Mouse (Mus musculus): Measurements from ENCODE around the gene 9030612E09Rik.

9030612E09Rik gene

DNA sequence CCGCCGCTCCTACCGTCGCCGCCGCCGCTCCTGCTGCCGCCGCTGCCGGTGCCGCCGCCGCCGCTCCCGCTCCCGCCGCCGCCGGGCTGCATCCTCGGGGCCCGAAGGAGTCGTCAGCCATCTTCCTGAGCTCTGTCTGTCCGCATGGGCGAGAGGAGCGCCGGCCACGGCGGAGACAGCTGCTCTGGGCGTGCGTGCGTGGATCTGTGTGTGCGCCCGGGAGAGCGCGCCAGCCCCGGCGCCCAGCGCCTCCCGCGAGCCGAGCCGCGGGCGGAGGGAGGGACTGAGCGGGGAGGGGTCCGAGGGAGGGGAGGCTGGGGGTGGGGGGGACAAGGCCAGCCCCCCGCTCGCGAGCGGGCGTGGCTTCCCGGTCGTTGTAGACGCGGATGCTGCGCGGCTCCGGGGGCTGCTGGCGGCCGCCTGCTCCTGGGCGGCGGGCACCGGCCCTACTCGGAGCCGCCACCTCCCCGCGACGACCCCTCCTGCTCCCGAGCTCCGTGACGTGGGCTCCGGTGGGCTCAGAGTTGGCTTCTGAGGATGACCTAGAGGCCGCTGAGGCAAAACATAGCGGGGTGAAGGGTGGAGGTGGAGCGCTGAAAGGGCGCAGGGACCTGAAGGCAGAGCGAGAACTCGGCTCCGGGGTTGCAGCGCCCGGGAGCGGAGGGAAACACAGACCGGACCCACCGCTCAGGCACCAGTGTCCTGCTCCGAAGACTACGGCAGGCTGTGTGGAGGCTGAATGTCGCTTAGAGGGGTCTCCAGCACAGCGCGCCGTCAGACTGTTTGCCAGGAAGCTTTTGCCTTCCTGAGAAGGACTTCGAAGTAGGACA is at the start of gene 9030612E09Rik, which contains the start of gene Sobp:
TSS of gene 9030612E09Rik (plus strand) at position 379 of the 830 bp plus-strand sequence.
TSS of gene Sobp (minus strand) at position 205 of the 830 bp plus-strand sequence.
- peak; percentile 9 for DNase-seq (ENCODE audit: low read depth, low spot score)

GRCm38 (mm10) chr10:43128750-43129149 is 45.8 kb upstream of the 9030612E09Rik start:
- DNase-seq (ENCODE audit: low read depth, low spot score), result no peak

- DNase-seq (ENCODE audit: low read depth, low spot score), result no peak
These were observed 40.5 kb upstream of the 9030612E09Rik start for GRCm38 (mm10) chr10:43134027-43134426.

GRCm38 (mm10) chr10:43143173-43143572 is 31.3 kb upstream of the 9030612E09Rik start:
- no peak for DNase-seq (ENCODE audit: low read depth, low spot score)

DNA sequence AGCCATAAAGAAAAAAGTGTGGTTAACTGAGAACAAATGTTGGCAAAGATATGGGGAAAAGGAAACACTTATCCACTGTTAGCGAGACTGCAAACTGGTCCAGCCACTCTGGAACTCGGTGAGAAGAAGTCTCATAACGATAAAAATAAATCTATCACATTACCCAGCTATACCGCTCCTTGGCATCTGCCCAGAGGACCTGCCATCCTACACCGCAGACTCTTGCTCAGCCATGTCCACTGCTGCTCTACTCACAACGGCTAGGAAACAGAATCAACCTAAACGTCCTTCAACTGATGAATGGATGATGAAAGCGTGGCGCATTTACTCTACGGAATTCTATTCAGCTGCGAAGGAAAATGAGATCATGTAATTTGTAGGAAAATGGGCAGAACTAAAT is 26.0 kb upstream of the 9030612E09Rik start:
- no peak for DNase-seq (ENCODE audit: low read depth, low spot score)

DNA sequence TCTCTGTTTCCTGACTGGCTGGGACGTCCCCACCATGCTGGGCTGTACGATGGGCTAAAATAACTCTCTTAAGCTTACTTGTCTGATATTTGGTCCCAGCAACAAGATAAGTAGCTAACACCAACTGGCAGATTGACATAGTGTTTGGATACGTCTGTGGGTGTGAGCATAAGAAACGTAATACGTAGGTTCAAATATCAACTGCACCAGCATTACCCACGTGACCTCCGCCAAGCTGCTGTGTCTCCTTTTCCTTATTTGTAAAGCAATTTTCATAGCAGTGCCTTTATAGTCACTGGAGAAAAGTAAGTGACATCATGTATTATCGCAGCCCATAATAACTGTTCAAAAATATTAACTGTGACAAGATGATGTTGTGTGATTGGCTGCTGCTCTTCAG is 21.9 kb upstream of the 9030612E09Rik start:
- no peak for DNase-seq (ENCODE audit: low read depth, low spot score)

DNA sequence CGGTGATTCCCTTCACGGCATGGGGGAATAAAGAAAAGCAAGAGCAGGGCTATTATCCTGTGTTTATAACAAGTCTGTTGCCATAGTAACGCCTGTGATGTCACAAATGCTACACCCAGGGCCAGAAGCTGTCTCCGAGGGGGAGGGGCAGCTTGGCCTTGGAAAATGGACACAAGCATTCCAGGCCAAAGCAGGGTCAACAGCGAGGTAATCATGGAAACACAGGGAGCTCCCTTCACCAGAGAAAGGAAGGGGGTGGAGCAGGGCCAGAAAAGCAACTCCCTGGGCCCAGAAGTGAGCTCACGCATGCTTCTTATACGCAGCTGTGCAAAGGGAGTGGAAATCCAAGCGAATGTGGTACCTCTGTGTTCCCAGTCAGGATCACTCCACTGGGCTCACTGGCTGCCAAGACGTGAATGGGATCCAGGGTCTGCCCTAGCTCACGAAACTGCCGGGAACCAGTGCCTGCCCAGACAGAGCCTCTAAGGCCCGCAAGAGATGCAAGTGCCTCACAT is 19.4 kb upstream of the 9030612E09Rik start:
- no peak for DNase-seq (ENCODE audit: low read depth, low spot score)

DNA sequence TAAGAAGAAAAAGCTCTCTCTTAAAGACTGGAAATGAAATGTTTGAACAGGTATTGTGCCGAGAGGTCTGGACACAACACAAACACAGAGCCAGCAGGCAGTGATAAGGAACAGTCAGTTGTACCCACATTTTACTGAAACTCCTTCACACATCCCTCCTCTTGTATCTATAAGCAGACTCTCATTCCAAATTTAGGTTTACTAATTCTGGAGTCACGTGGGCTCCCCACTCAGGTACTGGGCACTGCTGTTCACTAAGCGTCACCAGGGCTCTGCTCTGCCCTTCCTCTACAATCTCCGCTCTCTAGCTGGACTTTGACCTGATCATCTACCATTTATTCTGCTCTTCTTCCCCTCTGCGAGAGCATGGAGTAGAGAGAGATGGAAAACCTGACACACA is 15.6 kb upstream of the 9030612E09Rik start:
- no peak for DNase-seq (ENCODE audit: low read depth, low spot score)

- DNase-seq (ENCODE audit: low read depth, low spot score), result no peak
These were observed 15.2 kb upstream of the 9030612E09Rik start for GRCm38 (mm10) chr10:43159333-43159732.

- no peak for DNase-seq (ENCODE audit: low read depth, low spot score)
These were observed 12.2 kb upstream of the 9030612E09Rik start for GRCm38 (mm10) chr10:43162318-43162717.

DNA sequence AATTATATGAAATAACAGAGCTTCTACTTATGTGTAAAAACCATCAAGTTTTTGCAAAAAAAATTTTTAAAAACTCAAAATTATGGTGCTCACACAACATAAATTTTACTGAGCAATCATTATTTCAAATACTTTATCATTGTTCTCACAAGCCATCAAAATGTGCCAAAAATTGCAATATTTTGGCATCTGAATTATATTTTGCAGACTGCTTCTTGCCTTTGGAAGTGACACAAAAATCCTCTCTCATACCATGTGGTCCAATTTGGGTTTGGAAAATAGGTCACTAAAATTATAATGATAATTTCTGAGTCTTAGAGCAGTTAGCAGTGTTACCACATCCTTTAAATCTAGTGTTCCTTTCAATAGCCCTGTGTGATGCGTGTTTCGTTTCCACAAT is 10.1 kb upstream of the 9030612E09Rik start:
- DNase-seq (ENCODE audit: low read depth, low spot score), result no peak

DNA sequence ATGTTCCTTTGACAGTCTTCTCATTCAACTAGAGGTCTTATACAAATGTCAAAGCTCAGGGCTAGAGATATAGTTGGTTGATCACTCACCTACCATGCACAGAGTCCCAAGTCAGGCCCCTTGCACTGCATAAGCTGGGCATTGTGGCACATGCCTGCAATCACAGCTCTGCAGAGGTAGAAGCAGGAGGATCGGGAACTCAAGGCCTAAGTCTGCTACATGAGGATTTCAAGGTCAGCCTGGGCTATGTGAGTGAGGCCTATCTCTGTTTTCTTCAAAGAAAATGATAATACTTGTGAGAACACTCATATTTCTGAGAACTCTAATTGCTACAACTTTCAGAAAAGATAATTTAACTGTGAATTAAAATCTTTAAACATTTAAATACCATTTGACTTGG is 8.4 kb upstream of the 9030612E09Rik start:
- no peak for DNase-seq (ENCODE audit: low read depth, low spot score)

- DNase-seq (ENCODE audit: low read depth, low spot score), result no peak
These were observed 7.7 kb upstream of the 9030612E09Rik start for GRCm38 (mm10) chr10:43166817-43167216.

DNA sequence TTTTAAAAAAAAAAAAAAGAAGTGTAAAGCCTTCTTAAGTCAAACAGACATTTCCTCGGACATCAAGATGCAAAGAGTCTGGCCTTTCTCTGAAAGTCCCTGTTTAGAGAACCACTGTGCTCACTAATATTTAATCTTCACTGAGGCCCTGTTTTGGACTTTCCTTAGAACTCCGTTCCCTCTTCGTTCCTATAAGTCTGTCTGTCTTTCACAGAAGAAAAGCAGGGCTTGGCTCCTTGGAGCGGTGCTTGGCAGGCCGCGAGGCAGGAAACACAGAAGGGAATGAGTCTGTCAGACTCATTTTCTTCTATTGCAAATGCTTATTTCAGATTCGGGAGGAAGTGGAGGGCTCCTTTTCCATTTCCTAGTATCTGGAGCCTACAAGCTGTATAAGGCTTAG is 5.7 kb upstream of the 9030612E09Rik start:
- DNase-seq (ENCODE audit: low read depth, low spot score), result no peak

DNA sequence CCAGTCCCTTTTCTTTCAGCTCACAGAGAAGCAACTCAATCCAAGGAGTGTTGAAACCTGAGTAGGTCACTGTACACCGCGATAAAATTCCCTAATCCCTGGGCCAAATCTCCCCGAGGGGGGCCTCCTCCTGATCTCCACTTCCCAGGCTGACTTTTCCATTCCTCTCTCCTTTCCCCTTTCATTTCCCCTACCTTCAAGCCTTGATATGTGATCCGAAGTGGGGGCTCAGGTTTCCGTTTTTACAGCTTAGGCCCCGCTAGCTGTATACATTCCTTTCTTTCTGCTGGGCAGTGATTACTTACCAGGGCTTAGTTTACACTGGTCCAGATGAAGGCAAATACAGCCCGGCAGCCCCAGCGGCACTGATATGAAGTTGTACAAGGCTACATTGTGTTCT is 3.4 kb upstream of the 9030612E09Rik start:
- no peak for DNase-seq (ENCODE audit: low read depth, low spot score)

DNA sequence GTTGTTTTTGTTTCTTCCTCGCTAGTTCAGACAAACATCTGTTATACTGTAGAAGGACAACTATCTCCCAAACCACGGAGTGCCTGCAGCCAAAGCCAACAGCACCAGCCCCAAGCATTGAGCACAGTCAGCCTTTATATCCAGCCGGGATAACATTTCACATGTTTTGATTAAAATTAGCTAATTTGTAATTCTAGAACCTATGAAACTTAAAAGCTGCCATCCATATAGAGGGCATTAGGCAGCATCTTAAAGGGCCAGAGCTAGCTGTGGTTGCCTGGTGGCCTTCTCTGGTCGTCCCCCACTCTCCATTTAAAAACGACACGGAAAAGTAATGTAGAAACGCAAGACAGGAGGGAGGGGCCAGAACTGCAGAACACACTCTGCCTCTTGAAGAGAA is 2.4 kb upstream of the 9030612E09Rik start:
- DNase-seq (ENCODE audit: low read depth, low spot score), result no peak

- DNase-seq (ENCODE audit: low read depth, low spot score), result no peak
These were observed 1.9 kb upstream of the 9030612E09Rik start for GRCm38 (mm10) chr10:43172554-43172953.

DNA sequence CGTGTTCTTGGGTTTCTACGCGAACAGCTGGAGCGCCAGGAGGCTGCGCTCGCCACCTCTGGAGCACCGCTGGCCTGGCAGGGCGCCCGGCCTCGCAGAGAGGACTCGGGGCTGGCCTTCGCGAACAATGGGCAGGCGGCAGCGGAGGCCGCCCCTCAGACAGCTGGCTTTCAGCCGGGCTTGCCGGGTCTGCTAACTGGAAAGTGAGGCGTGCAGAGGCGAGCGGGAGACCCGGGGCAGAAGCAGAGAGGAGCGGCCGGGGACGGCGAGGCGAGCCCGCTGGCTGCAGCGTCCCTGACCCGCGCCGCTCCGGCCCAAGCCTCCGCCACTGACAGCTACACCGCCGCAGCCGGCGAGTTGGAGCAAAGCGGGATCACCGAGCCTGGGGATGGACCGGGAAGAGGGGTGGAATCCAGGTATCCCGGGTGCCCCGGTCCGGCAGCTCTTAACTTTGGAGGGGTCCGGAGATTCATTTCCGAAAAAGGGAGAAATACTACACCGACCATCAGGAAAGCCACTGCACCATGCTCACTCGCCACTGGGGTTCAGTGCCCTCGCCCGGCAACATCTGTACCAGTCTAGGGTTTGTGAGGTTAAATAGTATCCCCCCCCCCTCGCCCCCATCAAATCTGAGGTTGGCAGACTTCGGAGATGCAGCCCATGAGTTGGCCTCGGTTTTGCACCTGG is 1.2 kb upstream of the 9030612E09Rik start:
- peak; percentile 12 for DNase-seq (ENCODE audit: low read depth, low spot score)

GRCm38 (mm10) chr10:43173828-43174325 is 627 bp upstream of the 9030612E09Rik start:
- DNase-seq (ENCODE audit: low read depth, low spot score), result peak; percentile 23

GRCm38 (mm10) chr10:43175156-43175601 is 675 bp downstream of the 9030612E09Rik start:
- DNase-seq (ENCODE audit: low read depth, low spot score), result no peak

DNA sequence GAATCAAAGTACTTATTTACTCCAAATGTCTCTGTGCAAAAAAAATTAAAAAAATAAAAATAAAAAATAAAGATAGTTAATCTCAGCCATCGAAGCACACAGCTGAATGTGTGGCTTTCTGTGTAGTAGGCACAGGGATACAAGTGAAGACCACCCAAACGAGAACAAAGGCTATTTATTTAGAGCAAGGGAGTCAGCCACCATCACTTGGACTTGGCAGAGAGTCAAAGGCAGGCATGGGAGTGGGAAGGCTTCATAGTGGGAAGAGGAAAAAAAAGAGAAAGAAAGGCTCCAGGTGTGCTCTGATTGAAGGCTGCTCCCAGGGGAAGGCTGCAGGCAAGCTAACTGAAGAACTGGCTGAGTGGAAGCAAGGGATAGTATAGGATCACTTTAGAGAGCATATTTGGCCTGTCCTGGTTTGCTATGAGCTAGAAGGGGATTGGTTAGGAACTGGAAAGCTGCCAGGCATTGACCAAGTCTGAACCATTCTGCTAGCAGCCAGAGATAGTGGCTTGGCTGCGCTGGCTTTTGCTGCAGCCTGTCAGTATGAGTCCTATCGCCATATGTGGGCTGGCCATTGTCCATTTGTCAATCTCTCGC is 5.9 kb downstream of the 9030612E09Rik start:
- DNase-seq (ENCODE audit: low read depth, low spot score), result no peak

DNA sequence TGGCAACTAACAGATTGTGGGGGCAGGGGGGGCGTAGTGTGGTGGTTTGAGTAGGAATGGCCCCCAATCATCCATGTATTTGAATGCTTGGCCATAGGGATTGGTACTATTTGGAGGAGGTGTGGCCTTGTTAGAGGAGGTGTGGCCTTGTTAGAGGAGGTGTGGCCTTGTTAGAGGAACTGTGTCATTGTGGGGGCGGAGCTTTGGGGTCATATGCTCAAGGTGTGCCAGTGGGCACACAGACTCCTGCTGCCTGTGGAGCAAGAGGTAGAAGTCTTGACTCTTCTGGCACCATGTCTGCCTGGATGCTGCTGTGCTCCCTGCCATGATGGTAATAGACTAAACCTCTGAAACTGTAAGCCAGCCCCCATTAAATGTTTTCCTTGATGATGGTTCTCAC is 25.7 kb downstream of the 9030612E09Rik start:
- no peak for DNase-seq (ENCODE audit: low read depth, low spot score)

All from CD4-positive, CD25-positive, alpha-beta regulatory T cell, adult 2 months (primary cell).